Mouse (Mus musculus) common myeloid progenitor, adult 5-6 weeks (primary cell): ENCODE measurements at regions not wholly inside any gene's neighbourhood (a gene's known extent, or its start where the extent isn't known, plus 50 kb on each side); places are given as distances from the start of the nearest gene placed in this dataset.

ENCODE experiments used
- ATAC-seq: replicated peaks from 2 replicates; pipeline ENCODE4 v1.8.0; 2016; ENCODE audit warnings: low read depth, mild to moderate bottlenecking, moderate TSS enrichment, inconsistent platforms; ENCODE audit not compliant: poor library complexity, severe bottlenecking

- ATAC-seq, result no peak
Measured at GRCm38 (mm10) chr4:56621356-56621755, 118.5 kb upstream of the Gm26657 start.

DNA sequence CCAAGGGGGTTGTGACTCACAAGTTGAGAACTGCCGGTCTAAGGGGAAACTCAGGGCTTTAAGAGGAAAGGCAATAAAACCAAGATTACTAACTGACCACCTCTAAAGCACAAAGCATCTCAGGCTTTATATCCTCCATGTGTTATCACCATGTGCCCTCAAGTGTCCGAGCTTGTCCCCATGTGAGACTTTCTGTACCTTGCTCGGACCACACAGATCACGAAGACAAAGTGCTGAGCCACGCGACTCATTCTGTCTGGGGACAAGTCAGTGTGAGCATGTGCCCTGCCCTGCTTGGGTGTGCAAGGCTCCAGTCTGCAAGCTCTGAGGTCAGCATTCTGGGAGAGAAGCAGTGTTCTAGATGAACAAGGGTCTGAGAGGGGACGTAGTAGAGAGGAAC is 119.2 kb upstream of the Gm26657 start:
- ATAC-seq, result no peak

- no peak for ATAC-seq
Measured at GRCm38 (mm10) chr4:56619803-56620202, 120.1 kb upstream of the Gm26657 start.

- ATAC-seq, result peak; percentile 88
Measured at GRCm38 (mm10) chr4:56619054-56619453, 120.8 kb upstream of the Gm26657 start.

GRCm38 (mm10) chr4:56618433-56618832 is 121.4 kb upstream of the Gm26657 start:
- ATAC-seq, result no peak

GRCm38 (mm10) chr4:56617661-56618360 is 122.1 kb upstream of the Gm26657 start:
- ATAC-seq, result no peak

DNA sequence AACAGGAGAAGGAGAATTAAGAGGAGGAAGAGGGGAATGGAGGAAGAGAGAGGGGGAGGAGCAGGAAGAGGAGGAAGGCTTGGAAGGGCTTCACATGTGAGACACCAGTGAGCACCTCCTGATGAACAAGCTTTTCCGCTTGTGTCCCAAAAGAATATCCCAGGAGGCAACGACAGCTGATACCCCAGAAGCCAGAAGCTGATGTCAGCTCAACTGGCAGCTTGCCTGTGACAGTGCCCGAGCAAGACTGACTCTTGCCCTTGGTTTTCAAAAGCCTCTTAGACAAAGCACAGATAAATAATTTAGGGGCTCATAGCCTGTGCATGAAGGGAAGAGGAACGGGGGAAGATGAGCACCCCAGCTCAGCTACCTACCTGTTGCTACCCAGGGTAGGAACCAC is 127.5 kb upstream of the Gm26657 start:
- no peak for ATAC-seq

DNA sequence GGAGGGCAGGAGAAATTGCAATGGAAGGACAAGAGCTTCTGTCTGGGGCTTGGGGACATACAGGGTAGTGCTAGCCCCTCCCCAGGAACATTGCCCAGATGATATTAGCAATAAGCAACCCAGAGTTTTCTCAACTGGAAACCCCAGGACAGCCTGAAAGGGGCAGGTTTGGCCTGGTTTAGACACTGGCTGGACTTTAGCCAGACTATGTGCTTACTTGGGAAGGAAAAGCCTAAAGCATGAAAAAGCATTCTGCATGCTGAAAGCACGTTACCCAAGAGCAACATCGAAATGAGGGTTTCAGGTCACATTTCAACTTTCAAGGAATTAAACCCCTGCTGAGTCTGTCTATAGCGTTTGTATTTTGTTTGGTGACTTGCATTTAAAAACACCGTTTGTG is 128.1 kb upstream of the Gm26657 start:
- ATAC-seq, result no peak

DNA sequence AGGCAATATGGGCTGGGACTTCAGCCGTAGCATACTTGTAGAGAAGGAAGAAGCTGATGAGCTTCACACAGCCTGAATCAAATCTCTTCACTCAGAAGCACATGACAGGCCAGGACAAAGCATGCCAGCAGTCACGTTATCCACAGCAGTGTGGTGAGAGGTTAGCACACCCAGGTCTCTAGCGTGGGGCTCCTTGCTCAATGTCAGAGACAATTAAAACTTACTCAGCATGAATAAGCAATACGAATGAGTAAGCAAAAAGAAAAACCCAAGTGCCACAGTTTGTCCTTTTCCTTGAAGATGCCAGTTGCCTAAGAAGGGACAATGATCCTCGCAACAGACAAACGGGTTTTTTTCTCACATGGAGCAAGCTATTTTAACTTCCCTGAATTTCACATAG is 129.6 kb upstream of the Gm26657 start:
- no peak for ATAC-seq

DNA sequence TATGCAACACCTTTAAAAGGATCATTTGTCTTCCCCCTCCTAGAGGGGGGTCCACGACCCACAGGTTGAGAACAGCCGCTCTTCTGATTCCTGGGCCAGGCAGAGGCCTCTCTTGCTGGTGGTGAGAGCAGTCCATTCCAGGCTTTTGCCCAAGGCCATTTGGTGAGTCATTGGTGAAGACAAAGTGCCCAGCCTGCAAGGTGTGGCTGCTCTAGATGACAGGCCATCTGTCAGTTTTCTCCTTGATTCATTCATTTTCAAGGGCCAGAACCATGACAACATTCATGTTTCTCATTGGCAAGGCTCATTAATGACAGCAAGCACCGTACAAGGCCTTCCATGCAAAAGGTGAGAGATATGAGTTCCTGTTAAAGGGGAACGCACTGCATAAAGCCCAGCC is 131.2 kb upstream of the Gm26657 start:
- ATAC-seq, result no peak

DNA sequence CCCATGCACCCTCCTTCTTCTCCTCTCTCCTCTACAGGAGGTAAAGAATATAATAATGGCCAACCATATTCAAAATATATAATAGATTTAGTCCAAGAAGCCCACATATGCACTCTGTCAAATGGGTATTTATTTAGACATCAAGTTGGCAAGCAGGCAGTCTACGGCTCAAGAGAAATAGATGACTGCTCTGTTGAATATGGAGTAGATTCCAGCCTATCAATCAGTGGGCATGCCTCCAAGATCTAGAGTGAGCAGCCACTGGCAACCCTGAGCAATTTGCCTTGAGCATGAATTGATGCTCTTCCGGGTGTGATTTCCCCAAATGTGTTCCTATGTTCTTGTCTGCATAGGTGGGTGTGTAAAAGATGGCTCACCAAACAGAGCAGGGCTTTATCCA is 141.5 kb upstream of the Gm26657 start:
- no peak for ATAC-seq

DNA sequence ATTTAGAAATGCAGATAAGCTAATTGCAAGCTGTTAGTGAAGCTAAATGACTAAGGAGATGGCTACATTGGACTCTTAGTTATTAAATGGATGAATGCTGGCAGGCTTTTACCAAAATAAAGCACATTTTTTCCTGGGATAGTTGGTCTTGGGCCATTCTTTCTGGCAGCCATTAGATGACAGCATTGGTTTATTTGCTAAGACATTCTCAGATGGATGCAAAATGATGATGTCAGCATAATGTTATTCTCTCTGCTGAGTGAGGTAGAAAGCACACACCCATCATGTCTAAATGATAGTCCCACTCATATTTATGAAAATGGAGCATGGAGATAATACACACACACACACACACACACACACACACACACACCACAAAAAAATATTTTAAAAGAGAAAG is 141.9 kb upstream of the Gm26657 start:
- ATAC-seq, result no peak

- no peak for ATAC-seq
Measured at GRCm38 (mm10) chr4:56582405-56582804, 157.5 kb upstream of the Gm26657 start.

DNA sequence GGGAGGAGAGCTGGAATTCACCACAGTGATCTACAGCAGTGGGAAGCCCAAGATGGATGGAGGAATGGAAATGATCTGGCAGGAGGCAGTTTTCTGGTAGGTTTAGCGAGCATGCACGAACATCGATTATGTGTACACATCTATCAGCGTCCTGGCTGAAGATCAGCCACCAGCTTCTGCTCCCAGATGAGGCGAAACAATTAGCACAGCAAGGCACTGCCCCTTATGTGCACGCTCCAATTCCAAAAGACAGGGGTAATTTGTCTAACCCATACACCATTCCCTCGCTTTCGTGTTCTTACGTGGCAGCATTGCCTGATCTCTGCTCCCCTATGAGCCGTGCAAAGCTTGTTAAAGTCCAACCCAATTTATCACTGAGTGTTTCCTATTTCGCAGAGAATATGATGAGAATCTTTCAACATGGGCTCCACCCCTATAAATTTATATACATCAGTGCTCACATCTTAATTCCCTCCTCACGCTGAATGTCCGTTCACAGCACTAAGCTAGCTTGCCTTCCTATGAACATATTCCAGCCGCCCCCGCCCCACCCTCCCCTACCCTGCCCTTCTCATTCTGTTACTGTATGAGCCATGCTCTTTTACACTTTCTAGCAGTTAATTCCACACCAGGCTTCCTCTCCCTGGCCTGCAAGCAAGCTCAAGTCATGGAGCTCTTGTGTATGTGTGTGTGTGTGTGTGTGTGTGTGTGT is 162.9 kb upstream of the Gm26657 start:
- ATAC-seq, result no peak

GRCm38 (mm10) chr4:56552126-56552525 is 187.7 kb upstream of the Gm26657 start:
- no peak for ATAC-seq

DNA sequence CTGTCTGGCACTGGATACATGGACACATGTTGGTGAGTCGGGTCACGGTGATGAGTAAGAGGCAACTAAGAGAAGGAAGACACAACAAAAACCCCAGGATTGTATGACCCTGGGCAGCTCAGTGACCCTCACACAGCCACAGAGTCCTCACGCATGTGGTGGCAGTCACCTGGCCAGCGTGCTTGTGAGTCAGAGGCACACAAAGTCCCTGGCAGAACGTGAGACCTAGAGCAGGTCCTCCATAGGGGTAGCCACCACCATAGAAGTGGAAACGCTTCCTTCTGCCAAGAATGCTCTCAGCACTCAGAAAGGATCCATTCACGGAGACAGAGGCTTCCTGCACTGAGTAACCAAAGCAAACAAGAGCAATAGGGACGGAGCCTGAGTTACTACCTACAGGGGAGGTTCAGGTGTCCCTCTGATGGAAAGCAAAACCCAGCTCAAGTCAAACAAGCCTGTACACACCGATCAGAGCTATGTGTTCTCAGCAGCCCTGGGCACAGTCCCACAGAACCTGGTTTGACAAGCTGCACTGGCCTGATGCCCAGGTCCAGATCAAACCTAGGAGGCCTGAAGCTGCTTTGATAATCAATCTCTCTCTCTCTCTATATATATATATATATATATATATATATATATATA is 206.4 kb upstream of the Gm26657 start:
- no peak for ATAC-seq

DNA sequence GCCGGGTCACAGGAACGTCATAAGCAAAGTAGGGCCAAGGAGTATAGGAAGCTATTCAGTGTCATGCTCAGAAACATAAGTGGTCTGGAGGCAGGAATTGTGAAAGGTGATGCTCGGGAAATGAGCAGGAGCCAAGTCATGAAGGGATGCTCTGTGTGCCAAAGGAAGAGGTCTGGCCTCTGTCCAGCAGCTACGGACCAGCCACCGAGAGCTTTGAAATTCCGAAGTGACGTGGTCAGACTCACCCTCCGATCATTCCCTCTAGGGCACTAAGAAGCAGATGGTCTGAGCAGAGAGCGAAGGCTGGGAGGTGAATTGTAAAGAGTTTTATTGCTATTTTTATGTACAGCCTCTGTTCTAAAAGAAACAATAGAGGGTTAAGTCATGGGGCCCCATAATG is 206.9 kb upstream of the Gm26657 start:
- ATAC-seq, result no peak

GRCm38 (mm10) chr4:56528571-56528970 is 211.3 kb upstream of the Gm26657 start:
- ATAC-seq, result no peak

DNA sequence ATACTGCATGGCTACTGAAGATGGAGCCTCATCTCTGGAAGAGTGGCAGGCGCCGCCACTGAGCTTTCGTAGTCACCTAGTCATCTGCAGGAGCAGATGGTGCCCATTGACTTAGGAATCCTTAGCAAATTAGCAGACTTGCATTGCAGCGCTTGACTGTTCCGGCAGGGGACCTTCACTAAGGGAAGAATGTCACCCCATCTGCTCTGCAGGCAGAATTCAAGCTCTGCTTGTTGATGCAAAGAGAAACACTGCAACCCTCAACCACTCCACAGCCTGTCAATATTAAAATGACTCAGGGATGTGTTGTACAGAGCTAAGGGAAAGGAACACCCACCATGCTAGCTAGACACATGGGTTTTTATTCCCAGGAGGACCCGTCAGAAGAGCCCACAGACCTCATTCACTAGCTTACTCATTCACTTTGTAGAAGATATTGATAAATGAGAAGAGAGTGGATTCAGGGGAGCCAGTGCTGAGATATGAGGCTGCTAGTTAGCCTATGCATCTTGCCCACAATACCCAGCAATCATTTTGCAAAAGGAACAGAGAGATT is 215.4 kb upstream of the Gm26657 start:
- no peak for ATAC-seq

GRCm38 (mm10) chr4:56507770-56508169 is 232.1 kb upstream of the Gm26657 start:
- ATAC-seq, result no peak

DNA sequence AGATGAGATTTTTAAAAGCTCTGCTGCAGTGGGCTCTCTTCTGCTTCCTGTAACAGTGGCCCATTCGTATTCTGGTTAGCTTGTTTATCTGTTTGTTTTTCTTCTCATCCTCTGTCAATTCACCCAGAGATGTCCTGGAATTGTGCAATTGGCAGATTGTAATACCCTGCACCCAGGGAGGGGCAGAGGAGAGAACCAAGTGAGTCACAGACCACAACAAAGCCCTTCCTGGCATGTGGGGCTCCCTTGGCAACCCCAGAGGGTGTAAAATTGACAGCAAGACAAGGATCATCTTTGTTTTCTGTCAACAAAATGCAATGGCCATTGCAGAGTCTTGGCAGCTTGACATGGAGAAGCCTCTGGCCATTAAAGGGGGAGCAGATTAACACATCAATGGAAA is 233.1 kb upstream of the Gm26657 start:
- no peak for ATAC-seq
